Mouse (Mus musculus): ENCODE results near the gene Cfap54.

The Cfap54 gene

DNA sequence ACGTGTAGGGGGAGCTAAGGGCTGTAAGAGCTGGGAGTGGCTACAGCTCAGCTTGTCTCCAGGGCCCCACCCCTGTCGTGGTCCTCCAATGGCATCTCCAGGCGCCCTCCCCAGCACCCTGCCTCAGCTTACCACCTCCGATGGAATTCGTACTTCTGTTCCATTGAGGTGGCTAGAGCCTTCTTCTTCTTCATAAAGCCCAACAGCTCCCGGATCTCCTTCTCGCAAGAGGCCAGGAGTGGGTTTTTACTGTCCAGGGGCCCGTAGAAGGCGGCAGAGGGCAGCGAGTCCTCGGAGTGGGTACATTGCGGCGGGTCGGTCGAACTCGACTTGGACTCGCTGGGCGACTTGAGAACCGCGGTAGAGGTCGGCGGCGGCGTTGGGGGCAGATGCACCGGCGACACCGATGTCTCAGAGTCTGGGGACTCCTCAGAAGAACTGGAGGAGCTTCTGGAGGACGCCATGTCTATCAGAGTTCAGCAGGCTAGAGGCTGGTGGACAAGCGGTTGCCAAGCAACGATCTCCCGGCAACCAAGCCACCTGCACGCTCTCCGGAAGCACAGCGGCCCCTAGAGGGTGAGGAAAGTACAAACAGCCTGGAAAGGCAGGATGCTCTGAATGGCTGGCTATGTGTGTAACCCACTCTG, at the start of gene Cfap54:
Gene Cfap54, minus strand, starts transcription at position 486 of the 647 bp plus-strand sequence.
- DNase-seq = peak; percentile 91

DNA sequence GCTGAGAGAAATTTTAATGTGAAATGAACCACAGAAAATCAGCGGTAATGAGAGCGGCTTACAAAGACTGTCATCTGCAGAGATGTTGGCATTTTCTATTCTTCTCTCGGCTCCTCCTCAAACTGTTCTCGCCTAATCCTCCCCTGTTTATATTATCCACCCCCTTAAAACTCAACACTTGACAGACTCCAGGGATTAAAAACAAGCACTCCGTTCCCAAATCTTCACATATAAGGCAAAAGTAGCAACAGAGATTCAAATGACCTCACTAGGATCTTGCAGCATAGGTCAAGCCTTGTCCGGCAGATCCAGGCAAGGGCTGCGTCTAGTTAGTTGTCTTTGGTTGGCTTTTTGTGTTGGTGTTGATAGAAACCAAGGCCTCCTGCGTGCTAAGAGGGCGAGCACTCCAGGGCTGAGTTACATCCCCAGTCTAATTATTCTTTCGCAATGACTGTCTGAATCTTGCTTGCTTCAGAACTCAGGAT, 49.1 kb upstream of the Cfap54 start:
- no peak for DNase-seq

DNA sequence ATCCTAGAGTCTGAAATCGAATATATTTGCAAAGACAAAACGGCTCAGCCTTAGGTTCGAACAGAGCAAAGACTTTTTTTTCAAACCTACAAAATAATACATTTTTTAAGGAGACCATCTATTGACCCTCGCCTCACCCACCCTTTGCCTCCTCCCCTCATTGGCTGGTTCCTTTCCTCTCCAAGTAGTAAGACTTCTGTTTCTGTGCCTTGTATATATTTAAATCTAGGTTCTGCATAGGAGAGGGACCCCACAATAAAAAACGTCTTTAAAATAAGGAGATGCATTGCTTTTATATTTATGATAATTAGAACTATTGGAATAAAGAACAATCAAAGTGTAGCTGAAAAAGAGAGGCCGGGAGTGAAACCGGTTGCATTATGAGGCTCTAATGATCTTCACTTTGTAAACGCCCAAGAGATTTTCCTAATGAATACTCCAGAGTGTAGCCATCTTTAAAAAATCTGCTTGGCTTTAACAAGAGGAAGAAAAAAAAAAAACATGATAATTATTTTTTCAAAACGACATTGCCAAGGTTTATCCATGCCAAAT, 48.6 kb upstream of the Cfap54 start:
- DNase-seq = no peak

DNA sequence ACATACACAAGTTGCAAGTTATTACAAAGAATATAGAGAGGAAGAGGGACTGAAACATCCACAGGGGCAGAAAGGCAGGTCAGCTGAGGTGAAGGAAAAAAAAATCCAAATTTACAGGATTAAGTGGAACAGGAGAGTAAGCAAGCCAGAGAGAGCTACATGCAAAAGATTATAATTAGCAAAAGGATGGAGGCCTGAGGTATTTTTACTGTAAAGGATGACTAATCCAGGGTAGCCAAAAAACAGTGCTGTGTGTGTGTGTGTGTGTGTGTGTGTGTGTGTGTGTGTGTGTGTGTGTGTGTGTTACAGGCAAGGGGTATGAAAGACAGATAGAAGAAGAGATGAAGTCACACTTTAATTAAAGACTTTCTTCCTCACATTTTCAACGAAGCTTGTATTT, 47.9 kb upstream of the Cfap54 start:
- DNase-seq = peak; percentile 32

DNA sequence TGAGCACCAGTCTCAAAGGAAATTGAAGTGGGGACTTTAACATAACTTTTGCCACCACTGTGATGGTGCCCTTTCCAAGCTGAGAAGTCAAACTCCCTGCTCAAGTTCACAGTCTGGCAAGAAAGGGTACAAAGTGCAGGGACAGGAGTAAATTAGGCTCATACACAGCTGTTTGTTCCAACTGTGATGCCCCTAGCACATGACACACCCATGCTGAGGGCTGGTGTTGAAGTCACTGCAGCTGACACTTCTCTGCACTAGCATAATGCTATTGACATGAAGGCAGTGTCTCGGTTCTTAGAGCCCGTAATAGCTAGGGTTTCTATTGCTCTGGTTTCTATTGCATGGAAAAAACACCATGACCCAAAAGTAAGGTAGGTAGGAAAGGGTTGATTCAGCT, 47.1 kb upstream of the Cfap54 start:
- no peak for DNase-seq

DNA sequence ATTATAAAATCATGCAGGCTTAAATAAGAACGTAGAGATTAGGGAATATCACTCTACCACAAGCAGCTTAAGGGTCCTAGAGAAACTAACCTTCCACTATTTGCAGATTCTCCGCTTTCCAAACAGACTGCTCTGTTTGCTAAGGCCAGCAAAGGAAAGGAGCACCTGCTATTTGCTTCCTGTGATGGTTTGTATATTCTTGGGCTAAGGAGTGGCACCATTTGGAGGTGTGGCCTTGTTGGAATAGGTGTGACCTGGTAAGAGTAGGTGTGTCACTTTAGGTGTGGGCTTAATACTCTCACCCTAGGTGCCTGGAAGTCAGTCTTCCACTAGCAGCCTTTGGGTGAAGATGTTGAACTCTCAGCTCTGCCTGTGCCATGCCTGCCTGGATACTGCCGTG, 44.6 kb upstream of the Cfap54 start:
- no peak for DNase-seq

DNA sequence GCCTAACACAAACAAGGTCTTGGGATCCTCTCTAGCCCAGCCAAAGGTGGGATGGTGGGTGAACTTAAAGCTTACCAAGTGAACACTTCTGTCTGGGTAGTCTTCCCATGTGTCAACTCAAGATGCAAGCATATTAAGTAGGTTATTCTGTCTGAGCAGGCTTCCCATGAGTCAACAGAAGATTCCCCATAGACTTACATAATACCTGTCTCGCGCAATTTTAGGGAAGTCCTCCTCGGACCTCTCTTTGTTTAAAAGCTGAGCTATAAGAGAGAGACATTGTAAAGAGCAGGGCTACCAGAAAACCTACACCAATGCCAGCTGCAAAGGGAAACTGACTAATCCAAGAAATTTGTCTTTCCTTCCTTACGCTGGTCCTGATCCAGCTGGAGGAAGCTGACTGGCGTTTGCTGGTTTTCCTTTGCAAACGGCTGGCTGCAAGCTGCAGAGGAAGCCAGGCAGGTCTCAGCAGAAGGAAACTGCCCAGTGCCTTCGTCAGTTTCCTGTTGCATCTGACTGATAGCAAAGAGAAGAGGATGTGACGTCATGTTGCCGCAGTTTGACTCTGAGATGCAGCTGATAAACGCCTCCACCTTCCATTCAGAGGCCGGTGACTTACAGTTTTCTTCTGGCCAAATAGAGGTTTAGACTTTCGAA, 42.7 kb upstream of the Cfap54 start:
- DNase-seq = peak; percentile 12

DNA sequence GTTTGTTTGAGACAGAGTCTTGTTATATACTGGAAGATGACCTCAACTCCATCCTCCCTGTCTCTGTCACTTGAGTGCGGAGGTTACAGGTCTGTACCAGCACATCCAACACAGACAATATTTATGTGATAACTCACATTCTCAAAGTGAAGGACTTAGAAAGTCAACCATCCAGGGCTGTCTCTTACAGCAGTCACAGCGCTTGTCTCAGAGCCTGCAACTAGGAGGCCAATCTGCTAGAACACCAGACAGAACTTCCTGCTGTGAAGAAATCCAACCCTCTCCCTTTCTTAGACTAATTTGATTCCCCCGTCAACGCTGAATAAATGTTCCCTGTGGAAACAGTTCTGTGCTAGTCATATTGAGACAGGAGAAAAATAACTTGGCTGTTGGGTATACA, 41.9 kb upstream of the Cfap54 start:
- DNase-seq = no peak

DNA sequence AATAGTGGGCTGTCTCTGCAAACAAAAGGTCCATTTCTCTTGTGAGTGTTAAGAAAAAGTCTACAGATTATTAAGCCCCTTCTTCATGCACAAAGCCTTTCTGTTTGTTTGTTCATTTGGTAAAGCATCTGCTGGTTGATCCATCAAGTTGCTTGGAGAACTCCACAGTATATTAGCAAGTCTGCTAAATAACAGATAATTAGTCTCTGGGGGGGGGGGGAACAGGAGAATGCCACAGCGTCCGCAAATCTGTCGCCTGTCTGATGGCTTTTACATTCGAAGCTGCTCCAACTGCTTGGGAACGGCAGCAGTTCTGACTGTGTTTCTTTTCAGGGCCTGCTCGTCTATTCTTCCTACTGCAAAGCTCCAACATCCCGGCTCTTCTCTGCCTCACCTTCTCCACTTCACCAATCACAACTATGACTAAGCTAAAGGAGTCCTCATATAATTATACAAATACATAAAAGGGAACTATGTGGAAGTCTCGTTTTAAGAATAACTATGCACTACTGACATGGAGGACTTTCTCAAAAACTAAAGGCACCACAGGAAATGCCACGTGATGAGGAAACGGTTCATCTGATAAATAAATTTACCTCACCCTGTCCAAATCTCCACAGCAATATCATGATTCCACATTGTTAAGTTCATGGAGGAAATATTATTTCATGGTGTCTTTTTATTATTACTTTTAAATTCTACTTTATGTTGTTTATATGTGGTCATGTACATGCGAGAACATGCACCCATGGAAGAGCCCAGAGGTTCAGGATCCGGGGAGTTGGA, 41.2 kb upstream of the Cfap54 start:
- DNase-seq = no peak

DNA sequence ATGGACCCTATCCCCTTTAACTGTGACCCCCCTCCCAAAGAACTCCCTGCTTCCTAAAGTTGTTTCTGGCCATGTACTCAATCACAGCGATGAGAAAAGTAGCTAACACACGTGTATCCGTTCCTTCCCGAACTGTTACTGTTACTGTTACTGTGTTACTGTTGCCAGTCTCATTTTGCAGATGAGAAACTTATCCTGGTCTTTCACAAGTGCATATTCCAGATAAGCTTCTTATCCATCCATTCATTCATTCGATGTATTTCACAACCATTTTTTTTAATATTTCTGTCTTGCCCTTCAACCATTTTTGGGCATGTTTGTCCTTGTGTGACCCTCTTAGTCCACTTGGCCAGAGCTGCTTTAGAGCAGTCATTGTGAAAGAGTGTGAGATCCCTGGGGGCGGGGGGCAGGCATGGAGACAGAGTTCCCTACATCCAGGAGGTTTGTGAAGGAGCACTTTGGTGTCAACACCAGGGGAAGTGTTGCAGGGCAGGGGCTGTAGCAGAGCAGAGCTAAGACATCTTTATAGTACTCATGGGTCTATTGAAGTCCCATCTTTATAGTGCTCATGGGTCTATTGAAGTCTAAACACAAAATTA, 39.9 kb upstream of the Cfap54 start:
- no peak for DNase-seq

DNA sequence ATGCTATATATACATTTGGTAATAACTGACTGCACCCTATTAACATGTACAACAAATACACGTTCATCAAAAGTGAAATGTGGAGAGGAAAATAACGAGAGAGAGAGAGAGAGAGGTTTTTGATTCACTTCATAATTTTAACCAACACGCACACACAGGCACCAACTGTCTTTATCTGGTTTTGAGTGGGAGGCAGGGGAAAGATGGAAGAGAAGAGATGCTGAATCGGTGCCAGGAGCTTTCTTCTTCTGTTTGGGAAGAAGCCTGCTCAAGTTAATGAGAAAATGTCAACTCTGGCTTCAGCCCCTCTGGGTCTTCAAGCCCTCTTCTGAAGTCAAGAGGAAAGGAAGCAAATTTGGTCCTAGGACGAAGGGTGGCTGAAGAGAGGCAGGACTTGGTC, 38.4 kb upstream of the Cfap54 start:
- peak; percentile 50 for DNase-seq

DNA sequence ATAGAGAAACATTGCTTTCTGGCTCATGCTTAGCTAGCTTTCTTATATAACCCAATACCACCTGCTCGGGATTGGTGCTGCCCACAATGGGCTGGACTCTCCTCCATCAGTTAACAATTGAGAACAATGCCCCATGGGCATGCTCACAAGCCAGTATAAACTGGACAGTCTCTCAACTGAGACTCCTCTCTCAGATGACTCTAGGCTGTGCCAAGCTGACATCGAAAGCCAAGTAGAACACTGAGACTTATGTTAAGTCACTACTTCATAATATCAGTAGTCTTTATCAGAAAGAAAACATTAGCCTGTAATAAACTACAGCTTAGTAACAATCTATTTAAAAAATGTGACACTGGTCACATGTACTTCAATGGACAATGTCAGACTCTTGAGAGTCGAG, 35.2 kb upstream of the Cfap54 start:
- DNase-seq = no peak

DNA sequence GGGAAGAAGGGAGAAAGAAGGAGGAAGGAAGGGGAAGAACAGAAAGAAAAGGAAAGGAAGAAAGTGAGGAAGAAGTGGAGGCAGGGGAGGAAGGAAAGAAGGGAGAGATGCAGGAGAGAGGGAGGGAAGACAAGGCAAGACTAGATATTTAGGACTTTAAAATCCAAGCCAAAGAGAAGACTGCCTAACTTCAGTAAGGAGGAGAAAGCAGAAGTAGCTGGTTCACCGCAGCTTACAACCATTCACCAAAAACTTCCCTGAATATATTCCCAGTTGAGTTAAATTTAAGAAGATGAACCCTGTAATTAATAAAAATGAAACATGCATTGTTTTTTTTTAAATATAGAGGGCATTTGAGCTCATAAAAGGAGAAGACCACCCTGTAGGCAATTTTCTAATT, 34.3 kb upstream of the Cfap54 start:
- DNase-seq = no peak

DNA sequence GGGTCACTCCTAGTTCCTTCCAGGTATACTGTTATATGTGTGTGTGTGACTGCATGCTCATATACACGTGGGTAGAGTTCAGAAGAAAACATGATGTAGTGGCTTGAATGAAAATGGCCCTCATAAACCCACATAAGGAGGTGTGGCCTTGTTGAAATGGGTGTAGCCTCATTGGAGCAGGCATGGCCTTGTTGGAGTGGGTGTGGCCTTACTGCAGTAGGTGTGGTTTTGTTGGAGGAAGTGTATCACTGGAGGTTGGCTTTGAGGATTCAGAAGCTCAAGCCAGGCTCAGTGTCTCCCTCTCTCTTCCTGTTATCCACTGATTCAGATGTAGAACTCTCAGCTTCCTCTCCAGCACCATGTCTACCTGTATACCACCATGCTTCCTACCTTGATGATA, 33.4 kb upstream of the Cfap54 start:
- DNase-seq = no peak

DNA sequence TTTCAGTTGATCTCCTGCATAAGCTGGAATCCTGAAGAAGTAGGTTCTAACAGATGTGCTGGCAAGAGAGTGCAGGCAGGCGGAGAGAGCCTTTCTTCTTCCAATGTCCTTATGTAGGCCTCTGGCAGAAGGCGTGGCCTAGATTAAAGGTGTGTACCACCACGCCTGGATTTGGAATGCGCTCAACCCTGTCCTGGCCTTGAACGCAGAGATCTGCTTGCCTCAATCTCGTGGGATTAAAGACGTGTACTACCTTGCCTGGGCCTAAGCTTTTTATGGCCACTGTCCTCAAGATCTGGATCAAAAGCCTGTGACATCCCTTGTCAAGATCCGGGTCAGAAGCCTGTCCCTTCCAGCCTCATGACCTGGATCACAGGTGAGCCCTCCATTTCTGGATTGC, 32.5 kb upstream of the Cfap54 start:
- no peak for DNase-seq

DNA sequence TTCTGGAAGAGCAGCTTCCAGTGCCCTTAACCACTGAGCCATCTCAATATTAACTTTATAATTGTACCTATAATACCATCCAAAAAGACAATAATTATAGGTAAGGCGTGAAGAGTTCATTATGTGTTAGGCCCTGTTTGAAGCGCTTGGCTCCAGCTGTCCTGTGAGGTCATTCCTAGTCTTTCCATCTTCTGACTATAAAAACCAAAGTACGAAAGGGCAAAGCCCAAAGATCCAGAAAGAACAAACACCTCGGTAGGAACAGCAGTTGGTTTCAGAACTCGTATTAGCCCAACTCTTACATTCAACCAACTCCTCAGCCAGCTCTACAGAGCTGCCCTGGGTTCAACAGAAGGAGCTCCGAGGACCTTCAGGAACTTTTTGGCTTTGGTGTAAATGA, 30.6 kb upstream of the Cfap54 start:
- no peak for DNase-seq

DNA sequence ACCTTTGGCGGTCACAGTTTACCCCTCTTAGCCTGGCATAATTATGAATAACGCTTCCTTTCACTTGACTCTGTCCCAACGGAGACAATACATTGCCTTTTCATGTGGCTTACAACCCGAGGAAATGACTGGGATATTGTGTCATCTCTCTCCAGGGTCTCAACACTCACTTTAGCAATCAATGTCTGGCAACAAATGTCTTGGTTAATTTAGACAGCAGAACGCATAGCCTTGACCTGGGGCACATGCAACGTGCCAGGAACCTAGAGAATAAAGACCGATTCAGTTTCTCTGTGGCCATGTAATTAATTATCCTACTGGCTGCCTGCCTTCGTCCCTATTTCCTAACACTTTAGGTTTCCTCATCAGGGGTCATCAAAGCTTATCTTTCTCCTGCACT, 30.0 kb upstream of the Cfap54 start:
- DNase-seq = no peak

DNA sequence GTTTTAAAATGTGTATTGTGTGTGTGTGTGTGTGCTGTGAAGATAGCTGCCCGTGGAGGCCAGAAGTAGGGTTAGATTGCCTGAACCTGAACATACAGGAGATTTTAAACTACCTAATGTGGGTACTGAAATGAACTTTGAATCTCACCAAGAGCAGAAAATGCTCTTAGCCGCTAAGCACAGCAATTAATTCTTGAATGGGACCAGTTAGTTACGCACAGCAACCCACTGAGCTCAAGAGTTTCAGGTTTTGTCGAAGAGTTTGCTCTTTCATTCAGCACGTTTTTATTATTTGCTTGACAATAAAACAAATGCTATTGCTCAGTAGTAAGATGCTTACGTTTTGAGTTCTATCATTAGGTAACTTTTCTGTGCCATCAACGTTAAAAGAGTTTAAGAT, 23.9 kb upstream of the Cfap54 start:
- no peak for DNase-seq

DNA sequence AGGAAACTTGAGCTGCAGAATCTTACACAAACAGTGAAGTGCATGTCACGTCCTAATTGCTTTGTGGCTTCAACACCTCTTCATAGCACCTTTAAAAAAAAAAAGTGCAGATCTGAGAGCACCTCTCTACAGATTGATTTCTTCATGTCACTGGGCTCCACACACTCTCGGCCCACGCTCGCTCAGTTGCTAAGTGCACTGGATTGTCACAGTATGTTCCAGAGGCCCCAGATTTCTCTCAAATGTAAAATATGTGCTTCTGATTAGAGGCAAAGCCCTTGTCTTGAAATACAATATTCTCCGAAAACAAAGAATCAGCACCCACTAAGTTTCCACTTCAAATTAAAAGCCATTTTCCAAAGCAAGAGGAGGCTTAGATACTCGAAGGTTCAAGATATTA, 22.9 kb upstream of the Cfap54 start:
- DNase-seq = peak; percentile 25

DNA sequence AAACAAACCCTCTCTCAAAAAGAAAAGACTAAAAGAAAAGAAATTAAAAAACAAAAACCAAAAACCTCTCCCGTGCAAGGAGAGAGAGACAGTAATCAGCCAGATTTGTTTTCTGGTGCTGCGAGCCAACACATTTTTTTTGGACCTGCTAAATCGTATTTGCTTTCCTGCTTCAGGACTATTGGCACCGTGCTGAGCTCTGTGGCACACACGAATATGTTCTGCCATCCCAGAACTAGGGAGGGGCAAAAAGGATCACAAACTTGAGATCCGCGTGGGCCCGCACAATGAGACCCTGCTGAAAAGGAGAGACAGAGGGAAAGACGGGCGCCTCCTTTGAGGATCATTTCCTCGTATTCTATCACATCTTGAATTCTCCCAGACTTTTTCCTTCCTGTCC, 22.3 kb upstream of the Cfap54 start:
- no peak for DNase-seq

DNA sequence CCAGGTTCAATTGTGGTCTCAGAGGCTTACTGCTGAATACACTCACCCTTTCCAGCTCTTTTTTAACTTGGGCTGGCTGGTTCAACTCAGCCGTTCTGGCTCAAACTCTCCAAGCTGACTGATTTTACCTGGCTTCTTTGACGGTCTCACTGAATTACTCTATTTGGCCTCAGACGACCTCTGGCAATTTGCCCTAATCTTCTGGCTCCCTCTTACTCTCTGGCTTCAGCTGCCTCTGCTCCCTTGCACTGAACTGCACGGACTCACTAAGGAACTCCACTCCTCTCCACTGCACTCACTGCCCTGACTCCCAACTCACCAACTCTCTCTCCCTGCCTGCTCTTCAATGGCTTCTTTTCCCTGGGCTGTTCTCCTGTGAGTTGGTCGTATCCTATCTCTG, 20.9 kb upstream of the Cfap54 start:
- DNase-seq = no peak

DNA sequence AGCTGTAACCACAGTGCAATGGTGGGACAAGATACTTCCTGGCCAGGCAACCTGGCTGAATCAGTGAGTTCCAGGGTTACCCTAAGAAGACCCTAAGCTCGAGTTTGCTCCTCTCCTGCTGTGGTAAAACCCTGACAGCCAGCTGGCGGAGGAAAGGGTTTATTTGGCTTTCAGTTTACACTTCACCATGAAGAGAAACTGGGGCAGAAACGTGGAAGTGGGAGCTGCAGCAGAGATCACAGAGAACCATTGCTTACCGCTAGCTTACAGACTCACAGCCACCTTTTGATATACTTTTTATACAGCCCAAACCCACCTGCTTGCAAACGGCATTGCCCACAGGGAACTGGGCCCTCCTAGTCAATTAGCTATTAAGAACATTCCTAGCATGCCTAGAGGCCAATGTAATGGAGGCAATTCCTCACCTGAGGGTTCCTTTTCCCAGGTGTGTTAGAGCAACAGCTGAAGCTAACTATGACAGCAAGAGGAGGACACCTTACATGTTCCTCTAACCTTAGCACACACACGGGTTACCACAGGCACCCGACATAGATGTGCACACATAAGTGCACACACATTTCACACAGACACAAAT, 16.9 kb upstream of the Cfap54 start:
- DNase-seq = no peak

DNA sequence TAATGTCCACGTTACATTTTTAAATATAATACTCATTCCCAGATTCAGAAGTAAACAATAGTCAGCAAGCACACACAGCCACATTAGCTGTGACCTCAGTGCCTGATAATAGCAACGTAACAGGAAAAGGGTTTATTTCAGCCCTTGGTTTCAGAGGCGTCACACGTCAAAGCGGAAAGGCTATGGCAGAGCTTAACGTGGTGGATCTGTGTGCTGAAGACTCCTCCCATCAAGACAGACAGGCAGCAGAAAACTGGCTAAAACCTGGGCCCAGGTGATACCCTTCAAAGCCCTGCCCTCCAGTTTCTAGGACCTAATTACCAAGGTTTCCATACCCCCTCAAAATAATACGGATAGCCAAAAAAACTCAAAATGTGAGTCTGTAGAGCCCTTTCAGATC, 16.0 kb upstream of the Cfap54 start:
- no peak for DNase-seq

Data from right cerebral cortex, postnatal 14 days (tissue).